17 mouse cellular contexts compared by ENCODE assay signal in genomic region chr17:6007101-6007780, GRCm38 (mm10).
DNase-seq lines count a peak whose midpoint lies in the region; ATAC-seq and TF ChIP-seq lines count a peak whose summit lies in the region.
"Had no signal": no experiment of that assay in that cellular context is flagged by ENCODE, and none has a peak within 500 bp of the region (broad histone marks: within the 10 kb centered on the region; RNA-seq: fewer than 3 reads in every experiment).

No protein-coding gene starts in this region.

- no peak for TF ChIP-seq POLR2A in embryonic fibroblast, embryonic 13.5 days (IDR thresholded peaks at IDR 0.05; ENCODE audit: low read depth, low read length)

- no peak for TF ChIP-seq CTCF in gastrocnemius, adult 2 months (IDR thresholded peaks at IDR 0.05)
- TF ChIP-seq CTCF in embryonic fibroblast, embryonic 13.5 days (IDR thresholded peaks at IDR 0.05; ENCODE audit: borderline replicate concordance, insufficient read depth, low read length) = no peak

- DNase-seq in gastrocnemius, adult 2 months = peak; percentile 20
- DNase-seq in gastrocnemius, postnatal 25 days = no peak
- DNase-seq in kidney, postnatal 10 days = no peak
- peak; percentile 53 for DNase-seq in 3T3-L1 (ENCODE audit: low read depth, low spot score)
- no peak for DNase-seq in thymus, postnatal 10 days (ENCODE audit: low spot score in 2 of 2)
- no peak for DNase-seq in adrenal gland, postnatal 25 days
- DNase-seq: adrenal gland, postnatal 10 days; cerebellum, postnatal 25 days; heart, postnatal 10 days; kidney, postnatal 25 days; right cerebral cortex, postnatal 25 days had no signal

- intact Hi-C loops in gastrocnemius, adult 2 months (cut with DNase I) = no loop called here

- no peaks in the 10 kb centered on the region for H3K27me3 ChIP-seq in kidney, embryonic 14.5 days (ENCODE audit: control insufficient read depth, insufficient read depth, low read length)
- H3K27me3 ChIP-seq: embryonic facial prominence, embryonic 12.5 days; forebrain, embryonic 12.5 days had no signal

- no peak overlapping the region for H3K9ac ChIP-seq in kidney, embryonic 14.5 days (ENCODE audit: low read depth, low read length)
- H3K9ac ChIP-seq: embryonic facial prominence, embryonic 12.5 days; forebrain, embryonic 12.5 days had no signal

- H3K4me1 ChIP-seq in kidney, embryonic 14.5 days (ENCODE audit: control insufficient read depth, insufficient read depth, low read length) = peaks cover 17% of the 10 kb centered on the region
- peaks cover 24% of the 10 kb centered on the region for H3K4me1 ChIP-seq in embryonic fibroblast, embryonic 13.5 days (ENCODE audit: control insufficient read depth, insufficient read depth, low read length)

- H3K4me3 ChIP-seq in gastrocnemius, adult 2 months = no peak overlapping the region
- H3K4me3 ChIP-seq in kidney, embryonic 14.5 days (ENCODE audit: low read length) = no peak overlapping the region
- H3K4me3 ChIP-seq in embryonic fibroblast, embryonic 13.5 days (ENCODE audit: insufficient read depth, low read length) = no peak overlapping the region
- H3K4me3 ChIP-seq: embryonic facial prominence, embryonic 12.5 days; forebrain, embryonic 12.5 days; midbrain, embryonic 10.5 days had no signal

- ATAC-seq in kidney, embryonic 14.5 days (ENCODE audit: low FRiP score, low TSS enrichment) = peak; percentile 24; the same call in 1 of the 2 replicates
- ATAC-seq: inflammation-experienced regulatory T-cells, adult 6 months had no signal

- H3K4me2 ChIP-seq in kidney, embryonic 14.5 days (replicated peaks; ENCODE audit: low read depth, low read length) = no peak overlapping the region
- H3K4me2 ChIP-seq: embryonic facial prominence, embryonic 12.5 days; forebrain, embryonic 12.5 days had no signal

- peak overlapping the region; percentile 38 for H3K27ac ChIP-seq in gastrocnemius, adult 2 months
- H3K27ac ChIP-seq in kidney, embryonic 14.5 days (ENCODE audit: low read depth, low read length) = no peak overlapping the region
- H3K27ac ChIP-seq in embryonic fibroblast, embryonic 13.5 days (ENCODE audit: insufficient read depth, low read length) = peak overlapping the region; percentile 34
- H3K27ac ChIP-seq: forebrain, embryonic 12.5 days; midbrain, embryonic 10.5 days had no signal

- WGBS in kidney, embryonic 14.5 days = 84% methylated on average over 5 of the region's 5 CpGs

- no peaks in the 10 kb centered on the region for H3K9me3 ChIP-seq in kidney, embryonic 14.5 days (ENCODE audit: control insufficient read depth, low read length)
- H3K9me3 ChIP-seq: embryonic facial prominence, embryonic 12.5 days; forebrain, embryonic 12.5 days; midbrain, embryonic 10.5 days had no signal

- no peaks in the 10 kb centered on the region for H3K36me3 ChIP-seq in kidney, embryonic 14.5 days (ENCODE audit: control insufficient read depth, insufficient read depth, low read length)
- H3K36me3 ChIP-seq: embryonic facial prominence, embryonic 12.5 days; forebrain, embryonic 12.5 days; midbrain, embryonic 10.5 days had no signal

Comparison
In these comparisons a context has a peak if more than half of its experiments do, and no peak if none do; other contexts are left out.
1. DNase-seq: peak in gastrocnemius, adult 2 months (single experiment) and 3T3-L1 (single experiment); none in gastrocnemius, postnatal 25 days (single experiment), kidney, postnatal 10 days (single experiment), thymus, postnatal 10 days (0 of 2) and adrenal gland, postnatal 25 days (single experiment).